Mouse (Mus musculus) CH12.LX (cell line): ENCODE data around the gene Tgif2. TPM values are rescaled to one million over a fixed set of nuclear protein-coding genes. Genes with fewer than 3 reads are reported as not detected.
A peak's percentile ranks its signal among the peaks of the same experiment; 100 is the strongest.

Source experiments
- DNase-seq: peaks from one replicate; pipeline ENCODE4 v3.0.0-alpha.2; 2013; ENCODE audit errors: extremely low read depth
- H3K27ac ChIP-seq: 2 replicates; pipeline ENCODE4 v1.5.1; 2012; ENCODE audit warnings: low read depth, mild to moderate bottlenecking, control low read depth, moderate library complexity; ENCODE audit not compliant: insufficient read depth
- H3K27me3 ChIP-seq: replicated peaks from 2 replicates; pipeline ENCODE3; 2012; ENCODE audit warnings: inconsistent platforms
- H3K36me3 ChIP-seq, 2 experiments: replicated peaks in 1 of 2; 2 replicates each; pipeline versions ENCODE3 to v1.6.1; 2012; ENCODE audit warnings: inconsistent platforms in 1 of 2, low read length in 1 of 2, mild to moderate bottlenecking in 1 of 2, mixed read lengths in 1 of 2, moderate library complexity in 1 of 2; ENCODE audit not compliant: control insufficient read depth in 1 of 2, insufficient read depth in 1 of 2
- H3K4me1 ChIP-seq, 2 experiments: 2 replicates each; pipeline ENCODE4 v1.6.1; 2012; ENCODE audit warnings: inconsistent platforms in 1 of 2, moderate library complexity in 1 of 2; ENCODE audit not compliant: insufficient read depth in 2 of 2, control insufficient read depth in 1 of 2
- H3K4me2 ChIP-seq: 2 replicates; pipeline ENCODE4 v1.6.1; 2012; ENCODE audit warnings: low read depth, mild to moderate bottlenecking, control low read depth; ENCODE audit not compliant: poor library complexity, insufficient read depth, severe bottlenecking
- H3K4me3 ChIP-seq, 3 experiments: fragments of 150-350 bp in 1 of 3; sonication (generic) in 1 of 3; replicated peaks in 1 of 3; 2 replicates each; pipeline versions ENCODE3 to v1.5.1; 2011 to 2012; ENCODE audit warnings: low read depth in 2 of 3, low read length in 2 of 3, mild to moderate bottlenecking in 2 of 3, moderate library complexity in 2 of 3, control low read depth in 1 of 3, improper control_type of control experiment in 1 of 3, inconsistent platforms in 1 of 3, mixed read lengths in 1 of 3; ENCODE audit not compliant: poor library complexity in 1 of 3
- H3K79me2 ChIP-seq: replicated peaks from 2 replicates; pipeline ENCODE4 v1.6.1; 2012; ENCODE audit warnings: mild to moderate bottlenecking, moderate library complexity; ENCODE audit not compliant: control insufficient read depth, poor library complexity, insufficient read depth, severe bottlenecking; ENCODE audit errors: extremely low read depth
- H3K9ac ChIP-seq: 2 replicates; pipeline ENCODE4 v1.6.1; 2012; ENCODE audit warnings: low read depth, mild to moderate bottlenecking, control low read depth, moderate library complexity; ENCODE audit not compliant: insufficient read depth
- H3K9me3 ChIP-seq: replicated peaks from 2 replicates; pipeline ENCODE3; 2012; ENCODE audit warnings: low read length, inconsistent platforms, mixed read lengths
- CHD1 ChIP-seq: IDR thresholded peaks from 2 replicates; pipeline ENCODE4 v1.6.1; 2012; ENCODE audit warnings: low read depth, low read length, improper control_type of control experiment, inconsistent platforms
- CHD2 ChIP-seq: IDR thresholded peaks from 2 replicates; pipeline ENCODE4 v1.6.1; 2011; ENCODE audit warnings: low read length, improper control_type of control experiment
- CTCF ChIP-seq, 2 experiments: IDR thresholded peaks in 1 of 2; conservative IDR thresholded peaks in 1 of 2; 2 replicates each; pipeline ENCODE4 v1.5.1; 2011 to 2012; ENCODE audit warnings: low read depth in 2 of 2, low read length in 2 of 2, improper control_type of control experiment in 1 of 2, inconsistent platforms in 1 of 2, mild to moderate bottlenecking in 1 of 2, moderate library complexity in 1 of 2
- ELF1 ChIP-seq: IDR thresholded peaks from 2 replicates; pipeline ENCODE4 v1.6.1; 2014; ENCODE audit warnings: low read depth, mild to moderate bottlenecking, inconsistent platforms, low read length, improper control_type of control experiment
- ETS1 ChIP-seq: conservative IDR thresholded peaks from 2 replicates; pipeline ENCODE4 v1.6.1; 2012; ENCODE audit warnings: low read depth, mild to moderate bottlenecking, inconsistent platforms, low read length, improper control_type of control experiment, moderate library complexity
- GABPA ChIP-seq: IDR thresholded peaks from 2 replicates; pipeline ENCODE4 v1.6.1; 2012; ENCODE audit warnings: low read depth, low read length, improper control_type of control experiment, inconsistent platforms; ENCODE audit not compliant: insufficient replicate concordance
- IRF4 ChIP-seq: IDR thresholded peaks from 2 replicates; pipeline ENCODE4 v1.6.1; 2014; ENCODE audit warnings: low read depth, mild to moderate bottlenecking, inconsistent platforms, low read length, improper control_type of control experiment
- JUN ChIP-seq: IDR thresholded peaks from 2 replicates; pipeline ENCODE4 v1.6.1; 2011; ENCODE audit warnings: low read depth, mild to moderate bottlenecking, low read length, improper control_type of control experiment, moderate library complexity; ENCODE audit not compliant: insufficient read depth
- JUND ChIP-seq: conservative IDR thresholded peaks from 2 replicates; pipeline ENCODE4 v1.6.1; 2011; ENCODE audit warnings: low read depth, low read length, improper control_type of control experiment
- MAFK ChIP-seq: IDR thresholded peaks from 2 replicates; pipeline ENCODE4 v1.6.1; 2011; ENCODE audit warnings: low read length, improper control_type of control experiment; ENCODE audit not compliant: insufficient replicate concordance
- MAZ ChIP-seq: IDR thresholded peaks from 2 replicates; pipeline ENCODE4 v1.6.1; 2012; ENCODE audit warnings: low read depth, mild to moderate bottlenecking, inconsistent platforms, low read length, improper control_type of control experiment, moderate library complexity
- MEF2A ChIP-seq: IDR thresholded peaks from 2 replicates; pipeline ENCODE4 v1.6.1; 2014; ENCODE audit warnings: low read depth, mild to moderate bottlenecking, inconsistent platforms, low read length, improper control_type of control experiment, borderline replicate concordance
- MXI1 ChIP-seq: IDR thresholded peaks from 2 replicates; pipeline ENCODE4 v1.6.1; 2011; ENCODE audit warnings: mild to moderate bottlenecking, low read depth, low read length, improper control_type of control experiment
- NRF1 ChIP-seq: IDR thresholded peaks from 2 replicates; pipeline ENCODE4 v1.6.1; 2014; ENCODE audit warnings: low read depth, mild to moderate bottlenecking, inconsistent platforms, low read length, improper control_type of control experiment, moderate library complexity
- PAX5 ChIP-seq: IDR thresholded peaks from 2 replicates; pipeline ENCODE4 v1.6.1; 2012; ENCODE audit warnings: low read length, inconsistent platforms, mixed read lengths
- POLR2AphosphoS2 ChIP-seq: IDR thresholded peaks from 2 replicates; pipeline ENCODE4 v1.6.1; 2011; ENCODE audit warnings: low read depth, low read length, improper control_type of control experiment
- RAD21 ChIP-seq: IDR thresholded peaks from 2 replicates; pipeline ENCODE4 v1.6.1; 2011; ENCODE audit warnings: low read depth, mild to moderate bottlenecking, low read length, improper control_type of control experiment, moderate library complexity
- RCOR1 ChIP-seq: conservative IDR thresholded peaks from 2 replicates; pipeline ENCODE4 v1.6.1; 2012; ENCODE audit warnings: low read depth, mild to moderate bottlenecking, inconsistent platforms, low read length, improper control_type of control experiment
- SMC3 ChIP-seq: IDR thresholded peaks from 2 replicates; pipeline ENCODE4 v1.6.1; 2011; ENCODE audit warnings: low read depth, low read length, improper control_type of control experiment
- USF1 ChIP-seq: IDR thresholded peaks from 2 replicates; pipeline ENCODE4 v1.6.1; 2014; ENCODE audit warnings: low read depth, mild to moderate bottlenecking, inconsistent platforms, low read length, improper control_type of control experiment
- ZKSCAN1 ChIP-seq: IDR thresholded peaks from 2 replicates; pipeline ENCODE4 v1.6.1; 2012; ENCODE audit warnings: low read depth, inconsistent platforms, low read length, improper control_type of control experiment, borderline replicate concordance
- ZMIZ1 ChIP-seq: IDR thresholded peaks from 2 replicates; pipeline ENCODE4 v1.6.1; 2012; ENCODE audit warnings: low read depth, mild to moderate bottlenecking, inconsistent platforms, low read length, improper control_type of control experiment
- dilution Hi-C: fragments of 300-500 bp; cut with MboI; formaldehyde crosslinking; loops from 2 replicates; pipeline ENCODE4 v1.14.3; 2020; ENCODE audit warnings: low sequenced_read_pairs; ENCODE audit not compliant: extremely low pct_unique_long_range_greater_than_20kb, extremely low pct_ligation_motif_present
- in situ Hi-C: fragments of 300-500 bp; cut with MboI; formaldehyde crosslinking; loops from 3 replicates; pipeline ENCODE4 v1.14.3; 2019; ENCODE audit warnings: low sequenced_read_pairs, low pct_ligation_motif_present, low pct_unique_long_range_greater_than_20kb, mixed read lengths
- polyA plus RNA-seq: library from polyadenylated mRNA; unstranded; fragments of >175 nt; gene quantifications from 2 replicates; pipeline ENCODE4 v1.2.1, GENCODE M21; 2012; ENCODE audit warnings: low read depth; ENCODE audit not compliant: insufficient read length
- total RNA-seq, 2 experiments: library from RNA; depleted of rRNA; stranded (reverse); fragments of 300-350 nt in 1 of 2; fragments of >200 nt in 1 of 2; gene quantifications; 2 replicates each; pipeline ENCODE4 v1.2.3; 2012 to 2014

Tgif2 gene
- total and polyA plus RNA-seq, 3 experiments: 10.3 to 12.2 (median 11.3) TPM

DNA sequence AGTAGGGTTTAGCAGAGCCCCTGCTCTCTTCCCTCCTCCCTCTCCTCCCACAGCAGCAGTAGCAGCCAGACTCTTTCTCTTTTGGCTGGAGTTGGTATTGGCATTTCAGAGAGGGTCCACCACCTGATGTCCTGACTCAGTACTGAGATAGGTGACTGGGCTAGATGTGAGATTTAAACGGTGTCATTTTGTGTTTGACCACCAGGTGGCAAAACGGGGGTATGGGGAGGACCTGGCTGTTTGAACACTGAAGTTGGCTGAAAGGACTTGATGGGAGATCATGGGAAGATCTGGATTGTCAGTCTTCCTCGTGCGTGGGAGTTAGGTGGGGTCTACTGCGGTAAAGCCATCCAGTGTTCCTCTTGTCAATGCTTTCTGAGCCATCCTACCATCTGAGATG, 33.8 kb downstream of the Tgif2 start:
- no peak for TF ChIP-seq GABPA
- no peak for TF ChIP-seq PAX5
- no peak for TF ChIP-seq MEF2A
- TF ChIP-seq ETS1: no peak
- no peak for TF ChIP-seq ZMIZ1
- TF ChIP-seq CTCF (conservative IDR thresholded peaks at IDR 0.05 in 1 of 2, IDR thresholded peaks at IDR 0.05 in 1 of 2; ENCODE audit: low read depth in 2 of 2, low read length in 2 of 2): peak; percentile 44 to 82
- TF ChIP-seq POLR2AphosphoS2: no peak
- peak; percentile 89 for TF ChIP-seq SMC3
- no peak for TF ChIP-seq RCOR1
- 0 out of 2 replicates have a peak, but pooled peaks have one; percentile 41 for TF ChIP-seq MAZ
- no peak for TF ChIP-seq CHD1
- no peak for TF ChIP-seq ZKSCAN1
- no peak for TF ChIP-seq JUN
- peak; percentile 60 for TF ChIP-seq RAD21
- no peak for TF ChIP-seq MXI1
- TF ChIP-seq JUND: no peak
- no peak for TF ChIP-seq ELF1
- no peak for TF ChIP-seq CHD2
- Histone ChIP-seq H3K36me3 (peaks cover 41 to 73% of the 10 kb centered on the region in 2 experiments), H3K79me2 (0 out of 2 replicates have a peak, but pooled peaks cover 4% of the 10 kb centered on the region), H3K27me3 (no peaks in the 10 kb centered on the region), H3K4me3 (no peak overlapping the region), H3K4me2 (no peak overlapping the region), H3K27ac (no peak overlapping the region), H3K9me3 (no peaks in the 10 kb centered on the region), H3K9ac (no peak overlapping the region), H3K4me1 (peaks cover 4 to 21% of the 10 kb centered on the region in 2 experiments; a peak in 3 of 4 replicates)
- dilution Hi-C loops: no loop called here
- in situ Hi-C loops: no loop called here
- peak; percentile 71 for DNase-seq

DNA sequence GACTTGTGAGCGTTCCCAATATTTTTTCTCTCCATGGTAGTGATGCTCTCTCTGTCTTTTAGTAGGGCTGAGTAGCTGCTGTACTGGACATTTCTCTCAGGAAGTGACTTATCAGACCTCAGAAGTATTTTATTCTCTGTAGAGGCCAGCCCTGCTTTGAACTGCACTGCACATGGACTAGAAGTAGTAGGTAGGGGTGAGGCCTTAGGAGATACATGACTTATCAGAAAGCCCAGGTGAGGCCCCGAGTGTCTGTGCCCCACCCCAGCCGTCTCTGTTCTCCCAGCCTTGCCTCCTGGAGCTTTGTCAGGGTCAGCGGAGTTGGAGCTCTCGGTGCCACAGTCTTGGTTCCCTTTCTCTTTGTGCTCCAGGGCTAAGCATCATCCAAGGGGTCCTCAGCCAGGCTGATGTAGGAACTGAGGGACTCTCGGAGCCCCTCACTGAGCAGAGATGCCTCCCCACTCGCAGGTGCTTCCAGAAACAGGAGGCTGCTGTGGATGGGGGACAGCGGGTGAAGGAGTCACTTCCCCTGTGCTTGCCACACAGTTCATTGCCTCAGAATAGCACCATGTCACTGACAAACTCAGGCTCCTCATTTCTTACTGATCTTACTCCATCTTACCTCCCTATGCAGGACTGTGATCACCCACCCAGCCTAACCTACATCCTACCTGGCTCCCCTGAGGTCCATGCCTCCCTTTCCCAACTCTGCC, 34.4 kb downstream of the Tgif2 start:
- dilution Hi-C loops (no loop called here), in situ Hi-C loops (no loop called here)
- Histone ChIP-seq H3K4me2 (no peak overlapping the region), H3K36me3 (peaks cover 41 to 68% of the 10 kb centered on the region in 2 experiments), H3K9ac (no peak overlapping the region), H3K9me3 (no peaks in the 10 kb centered on the region), H3K27ac (no peak overlapping the region), H3K27me3 (no peaks in the 10 kb centered on the region), H3K4me3 (no peak overlapping the region), H3K79me2 (no peaks in the 10 kb centered on the region), H3K4me1 (peaks cover 4 to 21% of the 10 kb centered on the region in 2 experiments; a peak in 3 of 4 replicates)
- no peak for DNase-seq
- TF ChIP-seq MAFK (no peak), IRF4 (no peak), PAX5 (no peak), USF1 (no peak), JUN (no peak), NRF1 (no peak), ZMIZ1 (no peak), RAD21 (no peak)
